Mouse (Mus musculus) erythroid progenitor cell, adult 5-6 weeks (primary cell): Measurements from ENCODE around the gene Mybbp1a. TPM values are rescaled to one million over a fixed set of nuclear protein-coding genes. Genes with fewer than 3 reads are reported as not detected.
"Not testable (repeated sequence)": the region's sequence is repeated elsewhere in the genome, so short reads cannot be mapped to it uniquely, and the experiment has no call there.

Experiments used
- ATAC-seq: replicated peaks from 2 replicates; pipeline ENCODE4 v1.8.0; 2016; ENCODE audit warnings: moderate number of reproducible peaks, mild to moderate bottlenecking, moderate TSS enrichment, inconsistent platforms; ENCODE audit not compliant: poor library complexity, low FRiP score, severe bottlenecking
- total RNA-seq, 2 experiments: library from RNA; stranded (forward) in 1 of 2; stranded (reverse) in 1 of 2; fragments of 150-400 nt in 1 of 2; fragments of 186-747, 209-891 nt in 1 of 2; gene quantifications; 2 replicates each; pipeline versions ENCODE4 v1.2.3 to v1.2.4; 2015 to 2017; ENCODE audit warnings: low replicate concordance in 2 of 2

Gene Mybbp1a
- total RNA-seq, 2 experiments from 2014 or later = 4.8 to 82.2 TPM

- ATAC-seq = no peak
Observed at GRCm38 (mm10) chr11:72411093-72411921, 29.8 kb upstream of the Mybbp1a start, which contains the start of gene Smtnl2. Gene Smtnl2 (minus strand): TSS chr11:72411713.

DNA sequence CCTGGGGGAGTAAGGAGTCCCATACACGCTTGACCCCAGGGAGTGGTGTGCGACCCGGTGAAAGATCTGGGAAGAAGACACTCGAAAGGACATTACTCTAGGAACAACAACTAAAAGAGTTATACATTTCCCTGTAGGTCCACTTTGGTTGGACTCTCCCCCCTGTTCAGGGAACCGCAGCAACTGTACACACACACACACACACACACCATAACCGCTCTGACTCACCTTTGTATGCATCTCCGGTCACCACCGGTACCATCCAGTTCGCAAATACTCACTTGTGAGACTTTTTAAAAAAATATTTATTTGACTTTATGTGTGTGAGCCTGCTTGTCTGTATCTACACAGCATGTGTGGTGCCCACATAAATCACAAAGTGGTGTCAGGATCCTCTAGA lies 29.2 kb upstream of the Mybbp1a start:
- no peak for ATAC-seq

DNA sequence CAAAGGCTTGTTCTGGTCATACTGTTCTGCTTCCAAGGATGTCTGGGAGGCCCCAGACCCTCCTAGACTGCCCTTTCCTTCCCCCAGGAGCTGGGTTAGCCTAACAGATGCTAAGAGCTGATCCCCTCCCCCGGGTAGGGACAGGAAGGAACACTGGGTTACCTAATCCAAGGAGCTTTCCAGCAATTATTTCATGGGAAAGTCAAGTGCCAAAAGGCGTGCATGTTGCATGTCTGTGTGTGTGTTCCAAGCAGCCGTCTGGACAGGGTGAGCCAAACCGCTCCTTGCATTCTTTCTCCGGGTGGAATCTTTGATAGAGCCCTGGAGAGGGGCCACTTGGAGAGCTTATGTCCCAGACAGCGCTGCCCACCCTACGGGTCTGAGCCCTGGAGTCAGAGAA lies 28.1 kb upstream of the Mybbp1a start:
- ATAC-seq = no peak

DNA sequence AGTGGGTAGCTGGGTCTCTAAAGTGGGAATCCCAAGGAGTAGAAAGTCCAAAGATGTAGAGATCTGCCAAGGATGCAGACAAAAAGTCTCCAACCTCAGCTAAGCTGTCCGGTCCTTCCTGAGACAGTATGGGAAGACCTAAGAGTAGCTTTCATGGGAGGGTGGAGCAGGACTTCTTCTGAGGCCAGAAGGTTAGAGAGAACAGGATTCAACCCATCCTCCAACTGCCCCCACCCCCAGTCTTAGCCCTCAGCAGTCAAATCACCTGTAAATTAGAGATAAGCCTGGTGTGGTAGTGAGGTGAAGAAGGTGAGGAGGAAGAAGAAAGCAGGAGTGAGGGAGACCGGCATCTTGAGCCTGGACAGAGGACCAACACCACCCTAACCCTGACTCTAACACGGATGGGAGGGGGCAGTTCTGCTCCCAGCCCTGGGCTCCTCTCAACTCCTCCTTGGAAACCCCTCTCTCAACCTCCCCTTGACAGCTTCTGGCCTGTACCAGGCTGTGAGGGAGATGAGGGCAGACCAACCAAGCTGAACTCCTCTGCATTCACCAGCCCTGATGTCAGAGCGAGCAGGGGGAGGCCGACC lies 27.5 kb upstream of the Mybbp1a start:
- no peak for ATAC-seq

- ATAC-seq = no peak; the same call in 1 of the 2 replicates
Observed at GRCm38 (mm10) chr11:72415155-72415554, 26.0 kb upstream of the Mybbp1a start.

DNA sequence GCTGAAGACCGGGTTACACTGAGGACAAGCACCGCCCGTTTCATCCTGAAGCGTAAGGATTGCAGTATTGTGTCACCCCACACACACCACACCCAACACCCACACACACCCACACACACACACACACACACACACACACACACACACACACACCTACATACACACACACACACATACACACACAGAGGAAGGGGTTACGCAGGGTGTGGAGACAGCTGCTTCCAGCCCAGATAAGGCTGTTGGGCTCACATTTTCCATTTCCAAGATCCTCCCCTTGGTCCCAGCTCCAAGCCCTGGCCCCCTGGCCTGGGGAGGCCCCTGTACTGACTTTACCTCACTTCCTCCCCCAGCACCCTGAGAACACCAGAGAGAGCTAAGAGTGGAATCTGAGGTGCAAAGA lies 24.5 kb upstream of the Mybbp1a start:
- ATAC-seq = no peak

GRCm38 (mm10) chr11:72417376-72417775 lies 23.8 kb upstream of the Mybbp1a start:
- no peak for ATAC-seq

DNA sequence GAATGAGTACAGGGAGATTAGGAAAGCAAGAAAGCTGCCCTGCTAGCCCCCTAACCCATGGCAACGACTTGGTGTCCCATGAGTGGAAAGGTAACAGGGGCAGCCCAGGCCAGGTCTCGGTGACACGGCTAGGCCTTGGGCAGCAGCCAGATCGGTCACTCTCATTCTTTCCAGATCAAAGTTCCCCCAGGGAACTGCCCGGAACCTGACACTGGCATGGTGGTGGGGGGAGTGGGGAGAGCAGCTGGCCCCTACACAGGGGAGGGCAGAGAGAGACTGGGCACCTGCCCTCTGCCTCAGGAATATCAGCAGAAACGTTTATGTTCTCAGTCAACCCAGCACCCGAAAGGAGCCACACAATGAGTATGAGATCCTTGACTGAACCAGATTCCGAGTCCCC lies 22.9 kb upstream of the Mybbp1a start:
- no peak for ATAC-seq

- no peak for ATAC-seq
Observed at GRCm38 (mm10) chr11:72419006-72419405, 22.1 kb upstream of the Mybbp1a start.

- no peak for ATAC-seq
Observed at GRCm38 (mm10) chr11:72420460-72421122, 20.6 kb upstream of the Mybbp1a start.

- ATAC-seq = no peak
Observed at GRCm38 (mm10) chr11:72421518-72422278, 19.5 kb upstream of the Mybbp1a start.

DNA sequence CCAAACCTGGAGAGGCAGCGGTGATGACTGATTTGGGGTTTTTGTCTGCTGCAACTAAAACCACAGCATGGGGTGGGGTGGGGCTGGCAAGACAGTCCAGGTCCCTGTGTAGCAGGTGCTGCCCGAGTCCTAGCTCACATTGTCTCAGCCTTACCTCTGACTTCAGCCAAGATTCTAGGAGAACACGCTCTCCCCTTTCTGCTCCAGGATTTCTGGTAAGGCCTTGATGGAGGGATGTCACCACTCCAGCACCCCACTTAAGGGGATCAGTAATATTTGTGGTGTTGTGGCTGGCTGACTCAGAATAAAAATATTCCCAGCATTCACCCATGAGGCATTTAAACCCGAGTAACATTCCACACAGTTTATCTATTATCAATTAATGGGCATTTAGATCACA lies 17.5 kb upstream of the Mybbp1a start:
- ATAC-seq = no peak

- ATAC-seq = no peak
Observed at GRCm38 (mm10) chr11:72425201-72425600, 16.0 kb upstream of the Mybbp1a start.

DNA sequence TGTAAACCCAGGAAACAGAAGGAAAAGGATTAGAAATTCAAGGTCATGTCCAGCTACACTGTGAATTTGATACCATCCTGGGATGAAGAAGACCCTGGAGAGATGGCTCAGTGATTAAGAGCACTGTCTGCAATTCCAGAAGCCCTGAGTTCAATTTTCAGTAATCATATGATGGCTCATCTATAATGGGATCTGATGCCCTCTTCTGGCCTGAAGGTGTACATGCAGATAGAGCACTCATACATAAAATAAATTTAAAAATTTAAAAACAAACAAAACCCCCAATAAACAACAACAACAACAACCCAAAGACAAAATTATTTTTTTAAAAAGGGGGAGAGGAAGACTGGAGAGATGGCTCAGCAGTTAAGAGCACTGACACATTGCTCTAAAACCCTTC lies 14.3 kb upstream of the Mybbp1a start:
- ATAC-seq = no peak

- 0 out of 2 replicates have a peak, but pooled peaks have one; percentile 67 for ATAC-seq
Observed at GRCm38 (mm10) chr11:72428694-72429093, 12.5 kb upstream of the Mybbp1a start.

DNA sequence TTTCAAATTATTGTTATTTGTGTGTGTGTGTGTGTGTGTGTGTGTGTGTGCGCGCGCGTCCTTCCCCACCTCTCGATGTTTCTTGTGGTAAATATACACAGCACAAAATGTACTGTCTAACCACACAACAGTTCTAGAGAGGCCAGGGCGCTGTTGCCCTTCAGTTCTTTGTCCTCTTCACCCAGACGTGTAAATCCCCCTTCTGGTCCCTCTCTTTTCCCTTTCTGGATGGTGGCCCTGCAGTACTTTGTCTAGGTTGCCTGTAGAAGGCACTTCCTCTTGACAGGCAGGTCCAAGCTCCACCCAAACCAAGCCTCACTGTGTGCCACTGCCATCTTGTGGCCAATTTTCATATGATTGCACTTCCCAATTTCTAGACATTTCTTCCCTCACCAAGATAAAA lies 11.9 kb upstream of the Mybbp1a start:
- peak; percentile 94 for ATAC-seq

GRCm38 (mm10) chr11:72430311-72431068 lies 10.7 kb upstream of the Mybbp1a start:
- ATAC-seq = not testable (repeated sequence)

DNA sequence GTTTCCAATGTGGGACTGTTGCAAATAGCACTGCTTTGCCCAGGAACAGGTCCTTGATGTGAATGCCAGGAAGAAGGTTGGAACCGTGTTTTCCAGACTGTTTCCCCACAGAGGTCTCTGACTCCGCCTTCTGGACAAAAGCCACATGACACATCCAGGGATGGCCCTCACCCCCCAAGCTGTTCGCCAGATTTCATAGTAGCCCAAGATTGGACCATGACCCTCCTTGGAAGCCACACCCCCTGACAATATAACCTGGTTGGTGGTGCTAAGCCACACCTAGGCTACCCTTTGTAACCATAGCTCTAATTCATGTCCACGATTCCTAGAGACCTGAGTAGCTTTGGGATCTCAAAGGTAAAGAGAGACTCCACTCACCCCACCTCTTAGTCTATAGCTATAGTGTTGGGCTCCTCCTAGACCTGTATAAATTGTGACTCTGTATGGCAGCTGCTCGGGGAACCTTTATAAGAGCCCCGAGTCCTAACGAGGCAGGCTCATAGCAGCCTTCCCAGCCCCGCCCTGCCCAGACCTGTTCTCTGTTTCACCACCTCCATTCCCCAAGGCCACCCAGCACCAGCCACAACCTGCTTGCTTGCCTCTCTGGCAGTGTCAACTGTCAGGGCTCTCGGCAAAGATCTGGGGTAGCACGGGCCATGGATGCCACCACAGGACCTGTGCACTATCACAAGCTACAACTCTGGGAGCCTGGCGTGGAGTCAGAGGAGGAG lies 6.0 kb upstream of the Mybbp1a start, which contains the start of gene Ggt6:
Ggt6 (plus strand) TSS at position 564 of the 731 bp plus-strand sequence.
- no peak for ATAC-seq

DNA sequence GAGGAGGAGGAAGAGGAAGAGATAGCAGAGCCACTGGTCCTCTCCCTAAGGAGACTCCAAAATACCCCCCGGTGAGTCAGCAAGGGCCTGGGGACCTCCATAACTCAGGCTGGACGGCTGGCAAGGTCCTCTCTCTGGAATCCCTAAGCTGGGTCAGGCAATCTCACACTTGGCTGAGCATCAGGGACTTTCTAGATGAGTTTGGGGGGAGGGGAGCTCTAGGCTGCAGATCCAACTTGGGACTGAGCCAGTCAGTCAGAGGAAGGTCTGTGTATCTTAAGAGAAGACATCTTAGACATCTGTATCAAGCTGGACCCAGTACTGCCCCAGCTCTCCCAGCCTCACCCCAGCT lies 5.5 kb upstream of the Mybbp1a start:
- ATAC-seq = no peak
